Mouse (Mus musculus): Measurements from ENCODE around the gene Rela.

The Rela gene

DNA sequence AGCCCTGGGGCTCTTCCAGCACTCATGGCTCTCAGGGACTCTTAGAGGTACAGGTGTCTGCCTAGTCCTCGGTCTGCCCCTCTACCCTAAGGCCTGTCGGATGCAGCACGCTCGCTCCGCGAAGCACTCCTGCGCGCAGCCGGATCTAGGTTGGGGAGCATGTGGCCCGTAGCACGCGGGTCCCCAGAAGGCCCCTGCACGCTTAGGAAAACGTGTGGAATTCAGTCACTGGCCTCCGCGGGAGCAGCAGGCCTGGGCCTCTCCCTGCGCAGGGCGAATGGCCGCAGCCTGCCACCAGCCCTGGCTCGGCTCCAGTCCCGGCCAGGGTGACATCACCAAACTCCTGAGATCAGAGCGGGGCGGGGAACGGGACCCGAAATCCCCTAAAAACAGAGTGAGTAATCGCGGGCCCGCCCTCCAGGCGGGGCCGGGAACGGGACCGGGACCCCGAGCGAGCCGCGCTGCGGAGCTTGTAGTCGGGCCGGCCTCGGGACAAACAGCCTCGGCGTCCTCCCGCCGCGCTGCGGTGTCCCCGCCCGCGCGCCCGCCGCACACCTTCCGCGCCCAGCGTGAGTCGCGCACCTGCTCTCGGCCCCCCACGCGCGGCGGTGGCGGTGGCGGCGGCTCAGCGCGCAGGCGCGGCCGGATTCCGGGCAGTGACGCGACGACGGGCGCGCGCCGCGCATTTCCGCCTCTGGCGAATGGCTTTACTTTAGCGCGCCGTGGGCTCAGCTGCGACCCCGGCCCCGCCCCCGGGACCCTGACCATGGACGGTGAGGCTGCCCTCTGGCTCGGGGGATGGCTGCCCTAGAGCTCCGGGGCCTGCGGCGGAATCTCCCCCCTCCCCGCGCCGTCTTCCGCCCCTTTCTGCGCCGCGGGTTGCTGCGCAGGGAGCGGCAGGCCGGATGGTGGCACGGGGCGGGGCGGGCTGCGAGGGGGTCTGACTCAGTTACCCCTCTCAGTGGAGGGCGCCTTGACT lies at the start of gene Rela:
Gene Rela (plus strand): TSS at position 415 of the 979 bp plus-strand sequence.
- peak; percentile 89 for DNase-seq

DNA sequence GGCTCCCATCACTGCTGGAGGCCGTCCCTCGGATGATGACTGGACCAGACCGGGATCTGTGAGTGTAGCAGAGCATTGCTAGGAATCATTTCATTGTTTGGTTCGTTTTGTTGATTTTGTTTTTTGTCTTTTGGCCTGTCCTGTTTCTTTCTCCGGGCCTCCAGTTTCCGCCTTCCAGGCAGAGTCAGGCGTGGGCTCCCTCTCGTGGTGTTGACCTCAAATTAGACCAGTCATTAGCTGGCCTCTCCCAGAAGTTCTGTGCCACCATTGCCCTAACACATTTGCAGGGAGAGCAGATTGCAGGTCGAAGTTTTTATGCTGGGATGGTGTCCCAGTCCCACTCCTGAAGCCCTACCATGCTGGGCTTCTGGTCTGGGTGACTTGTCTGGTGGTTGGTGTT lies 48.1 kb upstream of the Rela start:
- no peak for DNase-seq

- no peak for DNase-seq
Measured at GRCm38 (mm10) chr19:5591888-5592287, 45.4 kb upstream of the Rela start.

GRCm38 (mm10) chr19:5599224-5599623 lies 38.1 kb upstream of the Rela start:
- DNase-seq = no peak

DNA sequence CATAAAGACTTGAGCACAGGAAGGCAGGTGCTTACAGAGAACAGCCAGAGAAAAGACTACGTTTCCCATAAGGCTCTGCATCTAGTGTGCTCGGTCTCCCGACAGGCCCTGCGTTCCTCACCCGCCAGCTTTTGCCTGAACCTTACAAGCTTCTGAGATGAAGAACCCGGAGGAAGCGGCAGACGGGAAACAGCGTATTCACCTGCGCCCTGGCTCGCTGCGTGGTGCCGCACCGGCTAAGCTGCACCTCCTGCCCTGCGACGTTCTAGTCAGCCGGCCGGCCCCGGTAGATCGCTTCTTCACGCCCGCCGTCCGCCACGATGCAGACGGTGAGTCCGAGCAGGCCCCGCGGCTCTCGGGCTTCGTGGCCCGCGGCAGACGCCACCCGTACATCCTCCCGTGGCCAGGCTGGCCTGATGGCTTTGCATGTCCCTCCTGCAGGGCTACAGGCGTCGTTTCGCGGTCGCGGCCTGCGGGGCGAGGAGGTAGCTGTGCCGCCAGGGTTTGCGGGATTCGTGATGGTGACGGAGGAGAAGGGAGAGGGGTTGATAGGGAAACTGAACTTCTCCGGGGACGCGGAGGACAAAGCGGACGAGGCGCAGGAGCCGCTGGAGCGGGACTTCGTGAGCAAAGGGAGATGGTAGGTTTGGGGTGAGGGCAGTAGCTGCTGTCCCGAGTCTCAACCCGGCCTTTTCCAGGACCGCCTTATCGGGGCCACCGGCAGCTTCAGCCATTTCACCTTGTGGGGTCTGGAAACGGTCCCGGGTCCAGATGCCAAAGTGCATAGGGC lies 35.3 kb upstream of the Rela start, which contains the start of gene Rnaseh2c:
Gene Rnaseh2c (plus strand): TSS at position 122 of the 790 bp plus-strand sequence.
- DNase-seq = peak; percentile 71

DNA sequence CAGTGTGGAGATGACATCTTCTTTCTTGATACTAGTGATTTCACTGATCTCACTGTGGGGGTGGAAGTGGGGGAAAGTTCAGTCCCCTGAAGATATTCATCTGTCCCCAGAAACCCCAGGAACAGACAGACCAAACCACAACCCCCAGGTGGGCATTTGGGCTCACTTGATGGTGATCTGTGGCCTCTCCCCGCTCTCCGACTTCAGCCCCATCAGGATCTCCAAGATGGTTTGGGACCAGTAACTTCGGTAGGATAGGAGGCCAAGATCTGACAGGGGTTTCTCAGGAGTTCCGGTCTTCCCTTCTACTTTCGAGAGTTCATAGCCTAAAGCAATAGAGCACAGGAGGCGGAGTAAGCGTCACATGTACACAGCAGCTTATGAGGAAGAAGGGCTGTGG lies 33.6 kb upstream of the Rela start:
- DNase-seq = no peak

DNA sequence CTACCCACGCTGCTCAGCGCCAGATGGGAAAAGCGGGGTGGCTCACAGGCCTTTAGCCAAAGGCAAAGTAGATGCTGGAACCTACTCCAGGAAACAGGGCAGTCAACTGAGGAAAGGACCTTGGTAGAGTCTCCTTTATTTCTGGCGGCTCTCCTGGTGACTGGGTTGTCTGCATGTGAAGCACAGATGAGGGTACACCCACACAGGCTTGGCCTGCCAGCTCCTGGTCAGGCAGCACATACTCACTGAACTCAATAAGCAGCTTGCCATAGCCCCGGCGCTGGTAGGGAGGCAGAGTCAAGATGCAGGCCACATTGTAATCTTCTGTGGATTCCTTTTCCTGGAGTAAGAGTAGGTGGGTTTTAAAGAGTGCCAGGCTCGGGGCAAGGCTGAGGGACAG lies 32.2 kb upstream of the Rela start:
- DNase-seq = no peak

- DNase-seq = peak; percentile 26
Measured at GRCm38 (mm10) chr19:5606196-5606595, 31.1 kb upstream of the Rela start.

GRCm38 (mm10) chr19:5607705-5608410 lies 29.4 kb upstream of the Rela start:
- DNase-seq = peak; percentile 11

DNA sequence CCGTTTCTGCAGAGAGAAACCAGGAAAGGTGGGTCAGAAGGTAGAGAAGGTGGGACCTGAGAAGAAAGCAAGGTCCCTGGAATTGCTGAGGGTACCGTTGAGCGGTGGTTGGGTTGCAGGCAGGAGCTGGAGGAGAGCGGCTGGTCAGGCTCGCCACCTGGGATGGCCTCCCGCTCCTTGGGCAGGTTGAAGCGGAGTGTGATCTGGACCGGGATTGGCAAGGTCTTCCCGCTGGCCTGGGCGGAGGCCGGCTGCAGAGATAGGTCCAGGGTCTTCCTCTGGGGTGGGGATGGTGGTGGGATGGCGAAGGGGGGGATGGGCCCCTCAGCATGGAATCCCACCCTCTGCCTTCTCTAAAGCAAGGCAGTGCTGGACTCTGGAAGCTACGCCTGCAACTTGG lies 28.6 kb upstream of the Rela start:
- DNase-seq = peak; percentile 18

DNA sequence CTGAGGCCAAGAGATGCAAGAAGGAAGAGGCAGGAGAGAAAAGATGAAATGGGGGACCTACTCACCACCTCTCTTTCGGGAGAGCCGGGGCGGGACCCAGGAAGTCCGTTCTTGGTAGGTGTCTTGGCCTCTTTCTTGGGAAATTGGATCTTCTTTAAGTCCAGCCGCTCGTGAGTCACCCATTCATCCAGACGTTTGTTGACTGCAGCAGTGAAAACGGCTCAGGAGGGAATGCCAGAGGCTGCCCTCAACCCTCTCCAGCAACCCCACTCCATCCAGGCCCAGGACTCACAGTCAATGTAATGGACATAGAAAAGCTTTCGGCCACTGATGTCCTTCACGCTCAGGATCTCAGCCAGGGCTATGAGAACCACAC lies 28.1 kb upstream of the Rela start:
- no peak for DNase-seq

- peak; percentile 92 for DNase-seq
Measured at GRCm38 (mm10) chr19:5609547-5610404, 27.5 kb upstream of the Rela start, which contains the start of gene Kat5. Gene Kat5, minus strand, starts transcription at chr19:5610237.

- no peak for DNase-seq
Measured at GRCm38 (mm10) chr19:5611973-5612372, 25.3 kb upstream of the Rela start.

- DNase-seq = no peak
Measured at GRCm38 (mm10) chr19:5612762-5613411, 24.4 kb upstream of the Rela start.

DNA sequence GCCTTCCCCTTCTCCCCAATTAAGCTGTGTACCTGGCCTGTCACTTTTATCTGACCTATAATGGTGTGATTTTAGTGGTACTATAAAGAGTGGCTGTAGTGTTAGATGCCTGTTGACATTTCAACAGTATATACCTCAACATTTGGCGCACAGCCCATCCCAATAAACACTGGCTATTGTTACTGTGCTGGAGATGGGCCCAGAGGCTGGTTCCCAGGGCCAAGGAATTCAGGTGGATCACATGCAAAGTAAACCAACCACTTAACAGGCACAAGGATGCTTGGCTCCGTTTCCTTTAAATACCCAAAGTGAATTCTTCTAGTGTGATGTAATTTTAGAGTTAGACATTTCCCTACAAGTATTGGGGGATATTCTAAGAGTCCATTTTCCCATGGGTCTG lies 22.3 kb upstream of the Rela start:
- DNase-seq = no peak

DNA sequence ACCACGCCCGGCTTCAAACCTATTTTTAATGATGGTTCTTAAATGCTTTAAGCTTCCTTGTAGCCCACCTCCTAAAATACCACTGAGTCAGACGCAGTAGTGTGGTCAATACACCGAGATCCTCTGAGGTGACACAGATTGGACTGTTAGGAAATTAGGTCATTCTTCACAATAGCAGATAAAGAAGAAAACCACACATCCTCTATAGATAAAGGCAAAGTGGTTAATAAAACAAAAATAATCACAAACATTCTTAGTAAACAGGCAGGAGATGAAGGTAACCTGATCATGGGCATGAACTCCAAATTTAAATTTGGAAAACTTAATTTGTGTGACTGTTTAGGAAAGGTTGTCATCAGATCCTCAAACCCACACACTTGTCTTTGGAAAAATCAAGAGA lies 17.3 kb upstream of the Rela start:
- no peak for DNase-seq

DNA sequence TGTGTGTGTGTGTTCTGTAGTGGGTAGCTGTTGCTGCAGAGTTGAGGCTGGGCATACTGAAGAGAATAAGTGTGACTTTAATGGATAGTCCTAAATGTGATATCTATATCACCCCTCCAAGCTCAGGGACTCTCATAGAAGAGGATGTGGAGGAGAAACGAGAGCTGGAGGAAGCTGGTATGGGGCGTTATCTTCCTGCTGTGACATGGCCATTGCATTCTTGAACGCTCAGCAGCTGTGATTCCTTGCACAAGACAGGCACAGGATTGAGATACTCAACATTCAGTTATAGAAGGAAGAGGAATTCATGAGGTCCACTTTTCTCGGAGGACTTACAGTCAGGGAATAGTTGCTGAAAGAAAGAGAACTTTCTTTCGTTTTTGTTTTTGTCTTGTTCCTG lies 15.4 kb upstream of the Rela start:
- no peak for DNase-seq

DNA sequence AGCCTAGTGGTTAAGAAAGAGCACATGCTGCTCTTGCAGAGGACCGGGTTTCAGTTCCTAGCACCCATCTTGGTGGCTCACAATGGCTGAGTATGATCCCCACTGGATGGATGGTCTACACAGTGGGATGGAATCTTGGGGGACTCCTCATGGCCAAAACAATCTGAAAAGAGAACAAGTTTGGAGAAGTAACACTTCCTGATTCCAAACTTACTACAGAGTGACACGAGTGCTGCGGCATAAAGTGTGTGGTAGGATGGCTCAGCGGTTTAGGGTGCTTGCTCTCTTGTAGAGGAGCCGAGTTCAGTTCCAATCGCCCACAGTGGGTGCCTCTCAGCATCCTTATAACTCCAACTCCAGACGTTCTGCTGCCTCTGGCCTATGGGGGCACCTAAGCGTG lies 12.0 kb upstream of the Rela start:
- DNase-seq = no peak

- DNase-seq = no peak
Measured at GRCm38 (mm10) chr19:5629907-5630306, 7.4 kb upstream of the Rela start.

- DNase-seq = no peak
Measured at GRCm38 (mm10) chr19:5632120-5632519, 5.2 kb upstream of the Rela start.

GRCm38 (mm10) chr19:5636036-5636570 lies 1.2 kb upstream of the Rela start:
- DNase-seq = no peak

All from right cerebral cortex, postnatal 14 days (tissue).